Mouse (Mus musculus) midbrain, embryonic 14.5 days (tissue): ENCODE results near the gene Pde11a. TPM values are rescaled to one million over a fixed set of nuclear protein-coding genes. Genes with fewer than 3 reads are reported as not detected.
A peak's percentile ranks its signal among the peaks of the same experiment; 100 is the strongest.

Source experiments
- ATAC-seq: fragments of 200-750 bp; cut with Nextera tagmentation; 2 replicates; pipeline ENCODE4 v1.8.0; 2017; ENCODE audit warnings: moderate number of reproducible peaks, moderate library complexity; ENCODE audit not compliant: low FRiP score, low TSS enrichment
- DNase-seq: peaks from one replicate; pipeline ENCODE4 v3.0.0-alpha.2; 2015
- H3K27ac ChIP-seq: fragments of 300-500 bp; sonication (generic); replicated peaks from 2 replicates; pipeline ENCODE4 v1.5.1; 2014; ENCODE audit warnings: mild to moderate bottlenecking, low read depth, low read length, moderate library complexity
- H3K27me3 ChIP-seq: fragments of 300-500 bp; sonication (generic); 2 replicates; pipeline ENCODE4 v1.6.1; 2014; ENCODE audit warnings: low read length, control low read depth, mixed read lengths; ENCODE audit not compliant: control insufficient read depth, insufficient read depth
- H3K36me3 ChIP-seq: fragments of 300-500 bp; sonication (generic); 2 replicates; pipeline ENCODE4 v1.6.1; 2014; ENCODE audit warnings: low read length, control low read depth; ENCODE audit not compliant: control insufficient read depth, insufficient read depth
- H3K4me1 ChIP-seq: fragments of 300-500 bp; sonication (generic); 2 replicates; pipeline ENCODE4 v1.6.1; 2014; ENCODE audit warnings: mild to moderate bottlenecking, antibody characterized with exemption, low read length, control low read depth; ENCODE audit not compliant: control insufficient read depth, insufficient read depth
- H3K4me2 ChIP-seq: fragments of 300-500 bp; sonication (generic); 2 replicates; pipeline ENCODE4 v1.6.1; 2014; ENCODE audit warnings: mild to moderate bottlenecking, low read length, moderate library complexity
- H3K4me3 ChIP-seq: fragments of 300-500 bp; sonication (generic); replicated peaks from 2 replicates; pipeline ENCODE4 v1.5.1; 2014; ENCODE audit warnings: low read depth, low read length
- H3K9ac ChIP-seq: fragments of 300-500 bp; sonication (generic); replicated peaks from 2 replicates; pipeline ENCODE4 v1.6.1; 2014; ENCODE audit warnings: mild to moderate bottlenecking, low read length, moderate library complexity
- H3K9me3 ChIP-seq: fragments of 300-500 bp; sonication (generic); 2 replicates; pipeline ENCODE4 v1.6.1; 2016; ENCODE audit warnings: low read length, control low read depth, mixed read lengths; ENCODE audit not compliant: control insufficient read depth
- WGBS: fragments of 180-500 bp; shearing (Covaris S2); extraction: QIAGEN DNeasy Blood & Tissue Kit; methylation state at CpG from one replicate; pipeline ENCODE4 v1.1.7; 2014; 5-methylcytosine and 5-hydroxymethylcytosine counted together
- polyA plus RNA-seq: library from polyadenylated mRNA; unstranded; fragments of >200 nt; fragmentation: Nextera tagmentation; extraction: Ambion mirVana; gene quantifications from 2 replicates; pipeline ENCODE4 v1.2.1, GENCODE M21; 2014

Pde11a gene
- polyA plus RNA-seq, 1 experiment from 2014 or later, result 0.63 TPM

DNA sequence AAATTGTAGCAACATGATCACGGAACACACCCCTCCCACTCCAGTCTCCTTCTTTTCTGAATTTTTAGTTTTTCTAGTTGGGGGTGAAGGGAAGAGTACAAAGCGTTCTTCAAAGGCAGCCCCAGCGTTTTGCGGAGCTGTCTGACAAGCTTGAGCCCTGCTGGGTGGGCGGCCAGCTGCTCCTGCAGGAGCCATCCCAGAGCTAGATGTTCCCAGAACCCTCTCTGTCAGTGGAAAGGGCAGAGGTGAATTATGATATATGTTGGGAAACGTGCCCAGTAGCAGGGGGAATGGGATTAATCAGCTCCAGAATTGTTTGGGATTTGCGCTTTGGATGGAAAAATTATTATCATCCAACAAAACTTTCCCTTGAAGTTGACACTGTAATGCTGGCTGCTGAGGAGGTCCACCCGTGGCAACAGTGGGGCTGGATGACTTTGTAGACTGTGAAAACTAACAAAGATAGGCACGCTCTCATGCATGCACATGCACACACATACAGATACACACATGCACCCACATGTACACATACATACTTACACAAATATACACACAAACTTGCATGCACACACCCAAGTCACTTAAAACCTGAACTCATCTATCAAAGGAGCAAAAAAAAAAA is 238.7 kb downstream of the Pde11a start:
- Histone ChIP-seq H3K27me3 (no peaks in the 10 kb centered on the region), H3K9ac (no peak overlapping the region), H3K27ac (no peak overlapping the region), H3K4me1 (0 out of 2 replicates have a peak, but pooled peaks cover 4% of the 10 kb centered on the region), H3K36me3 (no peaks in the 10 kb centered on the region), H3K9me3 (no peaks in the 10 kb centered on the region), H3K4me3 (no peak overlapping the region), H3K4me2 (no peak overlapping the region)
- DNase-seq (no peak), ATAC-seq (no peak)
- 69% methylated on average over 9 of the region's 9 CpGs for WGBS

- no peak for ATAC-seq
- WGBS, result 70% methylated on average over 8 of the region's 8 CpGs
- H3K4me3 ChIP-seq, result no peak overlapping the region
Observed at GRCm38 (mm10) chr2:76098381-76098780, 240.2 kb downstream of the Pde11a start.

DNA sequence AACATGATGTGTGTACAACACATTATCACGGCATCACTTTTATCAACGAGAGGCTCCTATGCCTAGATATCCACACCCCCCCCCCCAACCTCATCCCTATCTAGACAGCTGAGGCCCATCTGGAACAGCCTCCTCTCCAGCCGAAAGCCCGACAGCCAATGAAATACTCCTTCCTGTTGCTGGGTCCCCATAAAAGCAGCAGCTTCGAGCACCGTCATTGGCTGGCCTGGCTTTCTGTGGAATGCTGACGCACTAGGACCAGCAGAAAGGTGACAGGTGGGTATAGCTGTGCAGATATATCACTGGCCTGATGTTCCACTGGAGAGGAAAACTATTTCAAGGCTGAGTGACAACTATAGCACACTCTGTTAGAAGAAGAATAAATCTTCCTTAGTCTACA is 240.7 kb downstream of the Pde11a start:
- Histone ChIP-seq H3K4me1 (0 out of 2 replicates have a peak, but pooled peaks cover 4% of the 10 kb centered on the region), H3K36me3 (no peaks in the 10 kb centered on the region), H3K9ac (no peak overlapping the region), H3K27ac (no peak overlapping the region), H3K27me3 (no peaks in the 10 kb centered on the region), H3K4me3 (no peak overlapping the region), H3K9me3 (no peaks in the 10 kb centered on the region), H3K4me2 (no peak overlapping the region)
- WGBS, result 84% methylated on average over 7 of the region's 7 CpGs
- ATAC-seq (no peak), DNase-seq (no peak)

More at GRCm38 (mm10) chr2:76098381-76098780, 240.2 kb downstream of the Pde11a start:
- no peak for DNase-seq
- H3K4me2 ChIP-seq, result no peak overlapping the region
- H3K4me1 ChIP-seq, result 0 out of 2 replicates have a peak, but pooled peaks cover 4% of the 10 kb centered on the region
- no peak overlapping the region for H3K27ac ChIP-seq
- H3K27me3 ChIP-seq, result no peaks in the 10 kb centered on the region
- H3K36me3 ChIP-seq, result no peaks in the 10 kb centered on the region
- H3K9me3 ChIP-seq, result no peaks in the 10 kb centered on the region
- H3K9ac ChIP-seq, result no peak overlapping the region

DNA sequence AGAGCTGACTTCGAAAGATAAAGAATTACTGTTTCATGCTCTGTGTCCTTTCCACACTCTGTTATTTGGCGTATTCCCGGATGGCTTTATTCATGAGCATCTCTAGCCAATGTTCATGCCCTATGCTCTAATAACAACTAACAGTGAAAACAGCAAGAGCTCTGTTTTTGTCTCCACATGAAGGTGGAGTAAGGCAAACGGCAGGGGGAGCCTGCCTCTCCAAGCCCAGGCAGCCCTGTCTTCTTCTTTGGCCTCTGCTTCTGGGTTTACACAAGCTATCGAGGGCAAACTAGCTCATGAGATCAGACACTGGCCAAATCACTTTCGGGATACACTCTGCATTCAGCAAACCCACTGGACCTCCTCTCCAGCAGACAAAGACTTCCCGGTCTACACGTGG is 241.3 kb downstream of the Pde11a start:
- ATAC-seq, result no peak
- DNase-seq, result no peak
- Histone ChIP-seq H3K4me2 (no peak overlapping the region), H3K27me3 (no peaks in the 10 kb centered on the region), H3K4me1 (0 out of 2 replicates have a peak, but pooled peaks cover 4% of the 10 kb centered on the region), H3K9ac (no peak overlapping the region), H3K36me3 (no peaks in the 10 kb centered on the region), H3K4me3 (no peak overlapping the region), H3K9me3 (no peaks in the 10 kb centered on the region), H3K27ac (no peak overlapping the region)
- WGBS, result 75% methylated on average over 8 of the region's 8 CpGs

DNA sequence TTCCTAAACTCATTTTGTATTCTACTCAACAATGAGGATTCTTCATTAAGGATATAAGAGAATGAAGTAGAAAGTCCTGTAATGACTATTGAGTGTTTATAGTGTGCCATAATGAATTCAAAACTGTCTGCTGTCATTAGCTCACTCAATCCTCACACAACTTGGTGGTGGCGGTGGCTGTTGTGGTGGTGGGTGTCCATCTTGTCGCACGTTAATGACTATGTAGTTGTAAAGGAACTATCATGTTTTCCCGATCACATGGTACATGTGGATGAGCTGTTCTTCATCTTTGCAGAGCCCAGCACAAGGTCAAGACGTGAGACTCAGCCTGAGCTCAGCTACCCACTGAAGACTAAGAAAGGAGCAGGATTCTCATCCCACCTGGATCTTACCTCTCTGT is 242.7 kb downstream of the Pde11a start:
- Histone ChIP-seq H3K36me3 (no peaks in the 10 kb centered on the region), H3K4me2 (no peak overlapping the region), H3K4me1 (0 out of 2 replicates have a peak, but pooled peaks cover 4% of the 10 kb centered on the region), H3K27me3 (no peaks in the 10 kb centered on the region), H3K9ac (no peak overlapping the region), H3K27ac (no peak overlapping the region), H3K9me3 (no peaks in the 10 kb centered on the region), H3K4me3 (no peak overlapping the region)
- no peak for DNase-seq
- 93% methylated on average over 5 of the region's 5 CpGs for WGBS
- no peak for ATAC-seq

DNA sequence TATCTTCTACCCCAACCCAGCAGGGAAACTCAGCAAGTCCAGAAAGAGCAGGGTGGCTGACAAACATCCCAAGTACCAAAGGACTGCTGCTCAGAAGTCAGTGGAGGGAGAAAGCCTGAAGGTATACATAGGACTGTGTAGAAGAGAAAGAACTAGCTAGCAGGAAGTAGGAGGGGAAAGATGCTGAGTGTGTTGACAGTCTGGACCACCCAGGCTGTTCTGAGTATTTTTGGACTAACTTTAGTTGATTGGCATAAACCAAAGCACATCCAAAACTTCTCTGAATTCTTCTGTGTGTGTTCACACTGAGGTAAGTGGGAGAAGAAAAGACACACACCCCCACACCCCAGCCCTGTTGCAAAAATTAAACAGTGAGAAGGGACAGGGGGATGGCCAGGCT is 248.1 kb downstream of the Pde11a start:
- Histone ChIP-seq H3K4me1 (no peaks in the 10 kb centered on the region), H3K4me2 (no peak overlapping the region), H3K4me3 (no peak overlapping the region), H3K36me3 (no peaks in the 10 kb centered on the region), H3K9ac (no peak overlapping the region), H3K27me3 (no peaks in the 10 kb centered on the region), H3K27ac (no peak overlapping the region), H3K9me3 (no peaks in the 10 kb centered on the region)
- no peak for DNase-seq
- ATAC-seq, result no peak

DNA sequence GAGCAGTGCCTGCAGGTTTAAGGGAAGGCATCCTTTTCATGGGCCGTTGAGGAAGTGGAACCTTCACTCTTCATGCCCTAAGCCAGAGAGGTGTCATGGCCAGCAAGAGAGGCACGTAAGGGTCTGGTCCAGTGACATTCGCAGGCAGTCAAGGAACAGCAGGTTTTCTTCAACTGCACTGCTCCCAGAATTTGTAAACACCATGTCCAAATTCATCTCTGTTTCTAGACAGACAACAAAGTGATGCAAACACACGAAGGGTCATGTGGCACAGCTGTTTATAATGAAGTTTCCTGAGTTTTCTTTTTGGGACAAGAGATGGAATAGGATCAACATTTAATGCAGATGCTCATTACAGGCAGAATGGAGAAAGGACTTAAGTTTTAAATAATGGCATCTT is 249.7 kb downstream of the Pde11a start:
- WGBS, result 86% methylated on average over 4 of the region's 4 CpGs
- Histone ChIP-seq H3K36me3 (no peaks in the 10 kb centered on the region), H3K4me1 (no peaks in the 10 kb centered on the region), H3K27ac (no peak overlapping the region), H3K27me3 (no peaks in the 10 kb centered on the region), H3K4me3 (no peak overlapping the region), H3K4me2 (no peak overlapping the region), H3K9me3 (no peaks in the 10 kb centered on the region), H3K9ac (no peak overlapping the region)
- ATAC-seq (no peak), DNase-seq (no peak)

DNA sequence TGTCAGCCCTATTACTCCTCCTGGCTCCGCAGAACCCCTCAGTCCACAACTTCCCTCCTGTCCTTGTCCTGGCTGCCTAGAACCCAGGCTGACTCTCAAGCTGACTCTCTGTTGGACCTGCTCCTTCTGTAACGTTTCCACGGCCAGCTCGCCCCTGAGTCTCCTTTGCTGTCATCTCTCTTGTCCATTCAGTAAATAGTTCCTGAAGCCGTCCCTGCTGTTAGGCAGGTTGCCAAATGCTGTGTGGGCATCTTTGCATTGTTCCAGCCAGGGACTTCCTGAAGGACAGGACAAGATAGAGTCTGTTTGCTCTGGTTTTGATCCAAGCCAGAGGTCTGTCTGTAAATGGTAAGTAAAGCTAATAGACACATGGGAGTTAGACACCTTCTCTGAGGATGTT is 250.2 kb downstream of the Pde11a start:
- WGBS, result 75% methylated on average over 5 of the region's 5 CpGs
- Histone ChIP-seq H3K27me3 (no peaks in the 10 kb centered on the region), H3K4me1 (no peaks in the 10 kb centered on the region), H3K27ac (no peak overlapping the region), H3K4me3 (no peak overlapping the region), H3K9me3 (no peaks in the 10 kb centered on the region), H3K9ac (no peak overlapping the region), H3K36me3 (no peaks in the 10 kb centered on the region), H3K4me2 (no peak overlapping the region)
- DNase-seq (no peak), ATAC-seq (no peak)

DNA sequence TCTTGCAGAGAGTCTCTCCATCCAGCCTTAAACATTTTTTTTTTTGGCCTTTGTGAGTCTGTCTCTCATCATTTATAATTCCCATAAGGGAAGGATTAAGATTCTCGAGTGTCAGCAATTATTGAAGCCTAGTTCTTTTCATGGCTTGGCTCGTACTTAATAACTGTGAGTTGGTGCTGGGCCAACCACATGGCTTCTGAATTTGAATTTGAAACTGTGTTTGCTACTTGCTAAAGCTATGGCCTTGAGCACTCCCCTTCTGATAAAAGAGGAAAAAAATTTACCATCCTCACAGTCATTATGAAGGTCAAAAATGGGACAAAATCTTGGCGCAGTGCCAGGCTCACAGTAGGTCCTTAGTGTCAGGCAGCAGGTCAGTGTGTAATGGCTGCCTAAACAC is 251.4 kb downstream of the Pde11a start:
- DNase-seq, result peak; percentile 60
- Histone ChIP-seq H3K9ac (no peak overlapping the region), H3K4me3 (no peak overlapping the region), H3K4me1 (no peaks in the 10 kb centered on the region), H3K27me3 (no peaks in the 10 kb centered on the region), H3K36me3 (no peaks in the 10 kb centered on the region), H3K9me3 (no peaks in the 10 kb centered on the region), H3K27ac (no peak overlapping the region), H3K4me2 (no peak overlapping the region)
- WGBS, result 34% methylated on average over 3 of the region's 3 CpGs
- peak; percentile 14; the same call in 1 of the 2 replicates for ATAC-seq
